Mouse (Mus musculus): ENCODE results near the gene Vps13c. TPM values are rescaled to one million over a fixed set of nuclear protein-coding genes. Genes with fewer than 3 reads are reported as not detected.

Vps13c gene
- polyA plus RNA-seq, 1 experiment: 4.0 TPM

DNA sequence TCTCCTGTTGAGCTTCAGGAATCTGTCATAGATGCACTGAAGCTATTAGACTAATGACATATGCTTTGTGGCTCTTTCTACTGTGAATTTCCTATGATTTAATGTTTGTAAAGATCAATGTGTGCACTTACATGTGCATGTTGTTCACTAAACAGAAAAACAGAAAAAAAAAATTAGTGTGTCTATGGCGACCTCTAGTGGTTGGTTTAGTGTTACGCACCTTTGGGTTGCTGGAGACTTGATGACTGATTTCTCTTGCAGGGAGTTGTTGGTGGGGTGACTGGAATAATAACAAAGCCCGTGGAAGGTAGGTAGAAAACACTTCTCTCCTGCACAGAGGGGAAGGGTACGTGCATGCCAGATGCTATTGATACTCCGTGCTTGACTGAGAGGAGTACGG, 133.3 kb downstream of the Vps13c start:
- no peaks in the 10 kb centered on the region for H3K27me3 ChIP-seq (ENCODE audit: control insufficient read depth, insufficient read depth, low read length)
- TF ChIP-seq POLR2A (IDR thresholded peaks at IDR 0.05; ENCODE audit: low read depth, low read length) (no peak), CTCF (IDR thresholded peaks at IDR 0.05; ENCODE audit: extremely low read depth, insufficient read depth, insufficient read length, insufficient replicate concordance) (no peak)
- peak in 1 of 2 experiments; percentile 5 for DNase-seq (ENCODE audit: low read depth in 1 of 2, low spot score in 2 of 2)
- peaks cover 12% of the 10 kb centered on the region for H3K36me3 ChIP-seq (ENCODE audit: control insufficient read depth, insufficient read depth, low read length)
- H3K27ac ChIP-seq (ENCODE audit: insufficient read depth, low read length): no peak overlapping the region
- no peak overlapping the region for H3K4me3 ChIP-seq (ENCODE audit: extremely low read depth, insufficient read depth, insufficient read length)
- H3K4me1 ChIP-seq (ENCODE audit: control insufficient read depth, insufficient read depth, insufficient read length): peaks cover 3% of the 10 kb centered on the region; the same call in 1 of the 2 replicates
- 52% methylated on average over 6 of the region's 6 CpGs for WGBS

DNA sequence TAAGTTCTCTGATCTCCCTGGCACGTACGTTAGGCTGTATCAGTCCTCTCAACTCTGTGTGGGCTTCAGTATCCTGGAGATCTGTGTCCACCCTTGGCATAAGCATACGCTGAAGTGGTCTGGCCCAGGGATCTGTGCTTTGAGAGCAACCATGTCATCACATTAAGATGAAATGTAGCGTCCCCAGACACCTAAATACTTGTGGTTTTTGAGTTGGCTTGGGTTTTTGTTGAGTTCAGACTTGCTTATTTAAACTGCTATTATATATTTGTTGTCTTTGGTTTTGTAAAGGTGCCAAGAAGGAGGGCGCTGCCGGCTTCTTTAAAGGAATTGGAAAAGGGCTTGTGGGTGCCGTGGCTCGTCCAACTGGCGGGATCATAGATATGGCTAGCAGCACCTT, 135.3 kb downstream of the Vps13c start:
- Histone ChIP-seq H3K27ac (ENCODE audit: insufficient read depth, low read length) (no peak overlapping the region), H3K4me3 (ENCODE audit: extremely low read depth, insufficient read depth, insufficient read length) (no peak overlapping the region), H3K36me3 (ENCODE audit: control insufficient read depth, insufficient read depth, low read length) (peaks cover 12% of the 10 kb centered on the region), H3K4me1 (ENCODE audit: control insufficient read depth, insufficient read depth, insufficient read length) (peaks cover 3% of the 10 kb centered on the region; the same call in 1 of the 2 replicates), H3K27me3 (ENCODE audit: control insufficient read depth, insufficient read depth, low read length) (no peaks in the 10 kb centered on the region)
- WGBS: 94% methylated on average over 9 of the region's 9 CpGs
- TF ChIP-seq CTCF (IDR thresholded peaks at IDR 0.05; ENCODE audit: extremely low read depth, insufficient read depth, insufficient read length, insufficient replicate concordance) (no peak), POLR2A (IDR thresholded peaks at IDR 0.05; ENCODE audit: low read depth, low read length) (no peak)
- no peak for DNase-seq (ENCODE audit: low read depth in 1 of 2, low spot score in 2 of 2)

DNA sequence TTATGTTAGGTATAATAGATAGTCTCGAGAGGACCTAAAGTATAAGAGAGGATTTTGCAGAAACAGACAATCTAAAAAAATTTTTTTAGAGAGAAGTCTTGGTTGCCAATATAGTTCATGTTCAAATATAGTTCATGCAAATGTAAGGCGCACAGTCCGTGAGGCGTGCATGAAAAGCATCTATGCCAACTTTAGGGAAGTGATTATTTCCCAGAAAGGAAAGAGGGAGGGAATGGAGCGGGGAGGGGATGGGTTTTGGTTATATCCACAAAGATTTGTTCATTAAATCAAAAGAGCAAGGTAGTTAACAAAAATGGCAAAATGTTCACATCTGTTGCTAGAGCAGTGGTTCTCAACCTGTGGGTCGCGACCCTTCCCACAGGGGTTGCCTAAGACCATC, 166.4 kb downstream of the Vps13c start:
- no peaks in the 10 kb centered on the region for H3K4me1 ChIP-seq (ENCODE audit: control insufficient read depth, insufficient read depth, insufficient read length)
- no peaks in the 10 kb centered on the region for H3K27me3 ChIP-seq (ENCODE audit: control insufficient read depth, insufficient read depth, low read length)
- H3K4me3 ChIP-seq (ENCODE audit: extremely low read depth, insufficient read depth, insufficient read length): no peak overlapping the region
- H3K27ac ChIP-seq (ENCODE audit: insufficient read depth, low read length): no peak overlapping the region
- 89% methylated on average over 7 of the region's 7 CpGs for WGBS
- no peak for DNase-seq (ENCODE audit: low read depth in 1 of 2, low spot score in 2 of 2)
- H3K36me3 ChIP-seq (ENCODE audit: control insufficient read depth, insufficient read depth, low read length): no peaks in the 10 kb centered on the region
- TF ChIP-seq POLR2A (IDR thresholded peaks at IDR 0.05; ENCODE audit: low read depth, low read length) (no peak), CTCF (IDR thresholded peaks at IDR 0.05; ENCODE audit: extremely low read depth, insufficient read depth, insufficient read length, insufficient replicate concordance) (no peak)

DNA sequence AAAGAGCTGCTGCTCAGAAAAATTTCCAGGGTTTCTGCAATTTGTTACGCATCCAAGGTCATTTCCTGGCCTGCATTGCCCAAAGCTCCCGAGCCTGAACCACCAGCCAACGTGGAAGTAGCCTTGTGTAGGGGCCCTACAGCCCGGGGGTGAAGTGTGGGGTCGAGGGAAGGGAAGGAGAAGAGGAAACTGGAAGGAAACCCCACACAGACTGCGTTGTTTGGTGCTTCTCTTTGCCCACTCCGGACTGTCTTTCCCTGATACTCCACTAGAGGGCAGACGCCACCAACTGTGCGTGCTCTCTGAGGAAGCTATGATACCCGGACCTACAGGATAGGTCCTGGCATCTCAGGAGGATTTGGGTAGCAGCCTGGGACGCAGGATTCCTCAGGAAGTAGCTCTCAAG, 174.8 kb downstream of the Vps13c start:
- peak in 1 of 2 experiments; percentile 37 for DNase-seq (ENCODE audit: low read depth in 1 of 2, low spot score in 2 of 2)
- Histone ChIP-seq H3K4me1 (ENCODE audit: control insufficient read depth, insufficient read depth, insufficient read length) (no peaks in the 10 kb centered on the region), H3K36me3 (ENCODE audit: control insufficient read depth, insufficient read depth, low read length) (no peaks in the 10 kb centered on the region), H3K4me3 (ENCODE audit: extremely low read depth, insufficient read depth, insufficient read length) (no peak overlapping the region), H3K27ac (ENCODE audit: insufficient read depth, low read length) (no peak overlapping the region), H3K27me3 (ENCODE audit: control insufficient read depth, insufficient read depth, low read length) (no peaks in the 10 kb centered on the region)
- 10% methylated on average over 11 of the region's 11 CpGs for WGBS
- TF ChIP-seq POLR2A (IDR thresholded peaks at IDR 0.05; ENCODE audit: low read depth, low read length): no peak
- TF ChIP-seq CTCF (IDR thresholded peaks at IDR 0.05; ENCODE audit: extremely low read depth, insufficient read depth, insufficient read length, insufficient replicate concordance): peak; percentile 79; the same call in 1 of the 2 replicates

DNA sequence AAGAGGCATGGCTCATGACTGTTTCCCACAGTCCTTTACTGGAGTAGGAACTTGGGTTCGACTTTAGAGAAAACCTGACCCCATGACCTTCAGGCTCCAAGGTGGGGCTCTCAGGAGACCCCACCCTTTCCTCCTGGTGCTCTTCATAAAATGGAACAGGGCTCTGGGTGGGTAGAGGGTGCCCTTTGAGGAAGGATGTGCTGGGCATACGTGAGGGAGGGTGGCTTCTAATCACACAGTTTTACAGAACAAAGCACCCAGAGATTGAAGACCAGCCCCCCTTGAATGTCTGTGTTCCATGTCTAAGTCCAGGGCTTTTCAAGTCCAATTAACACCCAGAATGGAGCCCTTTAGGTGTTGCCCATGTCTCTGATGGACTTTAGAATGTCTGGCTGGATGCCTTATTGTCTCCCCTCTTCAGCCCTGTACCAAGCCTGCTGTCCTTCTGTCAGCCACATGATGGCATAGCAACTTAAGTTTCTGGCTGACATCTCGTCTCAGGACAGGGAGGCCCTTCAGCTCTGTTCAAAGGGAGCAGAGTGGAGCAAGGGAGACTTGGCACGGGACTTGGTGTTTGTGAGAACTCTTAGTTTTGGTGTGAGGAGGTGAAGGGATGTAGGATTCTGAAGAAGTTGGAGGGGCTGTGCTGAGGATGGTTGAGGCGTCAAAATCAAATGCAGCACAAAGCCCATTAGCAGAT, 176.2 kb downstream of the Vps13c start:
- no peaks in the 10 kb centered on the region for H3K4me1 ChIP-seq (ENCODE audit: control insufficient read depth, insufficient read depth, insufficient read length)
- H3K36me3 ChIP-seq (ENCODE audit: control insufficient read depth, insufficient read depth, low read length): no peaks in the 10 kb centered on the region
- H3K27me3 ChIP-seq (ENCODE audit: control insufficient read depth, insufficient read depth, low read length): no peaks in the 10 kb centered on the region
- no peak overlapping the region for H3K27ac ChIP-seq (ENCODE audit: insufficient read depth, low read length)
- no peak for DNase-seq (ENCODE audit: low read depth in 1 of 2, low spot score in 2 of 2)
- TF ChIP-seq POLR2A (IDR thresholded peaks at IDR 0.05; ENCODE audit: low read depth, low read length) (no peak), CTCF (IDR thresholded peaks at IDR 0.05; ENCODE audit: extremely low read depth, insufficient read depth, insufficient read length, insufficient replicate concordance) (peak; percentile 0; the same call in 1 of the 2 replicates)
- no peak overlapping the region for H3K4me3 ChIP-seq (ENCODE audit: extremely low read depth, insufficient read depth, insufficient read length)
- 43% methylated on average over 5 of the region's 5 CpGs for WGBS

DNA sequence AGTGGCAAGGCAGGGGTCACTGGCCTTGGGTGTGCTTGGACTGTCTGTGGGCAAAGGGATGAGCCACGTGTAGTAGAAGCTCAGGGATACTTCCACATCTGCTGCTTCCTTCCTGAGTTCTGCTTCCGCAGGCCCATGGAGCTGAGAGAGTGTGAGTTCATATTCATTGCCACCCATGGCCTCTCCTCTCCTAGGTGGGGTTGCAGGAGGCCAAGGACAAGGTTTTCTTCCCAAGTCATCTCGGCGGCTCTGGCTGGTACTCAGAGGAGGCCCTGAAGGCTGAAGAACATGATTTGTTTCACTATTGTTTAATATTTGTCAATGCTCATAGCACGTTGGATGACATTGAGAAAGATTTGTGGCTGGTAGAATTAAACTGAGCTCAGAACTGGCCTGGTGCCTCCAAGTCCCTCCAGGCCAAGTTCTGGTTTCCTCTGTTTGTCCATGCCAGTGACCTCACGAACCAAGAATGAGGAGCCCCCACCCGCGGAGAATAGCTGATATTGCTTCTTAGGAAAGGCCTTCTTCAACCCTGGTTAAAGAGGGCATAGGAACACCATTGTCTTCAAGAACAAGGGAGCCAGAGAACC, 180.7 kb downstream of the Vps13c start:
- Histone ChIP-seq H3K36me3 (ENCODE audit: control insufficient read depth, insufficient read depth, low read length) (no peaks in the 10 kb centered on the region), H3K27me3 (ENCODE audit: control insufficient read depth, insufficient read depth, low read length) (no peaks in the 10 kb centered on the region), H3K27ac (ENCODE audit: insufficient read depth, low read length) (no peak overlapping the region), H3K4me3 (ENCODE audit: extremely low read depth, insufficient read depth, insufficient read length) (no peak overlapping the region), H3K4me1 (ENCODE audit: control insufficient read depth, insufficient read depth, insufficient read length) (no peaks in the 10 kb centered on the region)
- TF ChIP-seq POLR2A (IDR thresholded peaks at IDR 0.05; ENCODE audit: low read depth, low read length) (no peak), CTCF (IDR thresholded peaks at IDR 0.05; ENCODE audit: extremely low read depth, insufficient read depth, insufficient read length, insufficient replicate concordance) (no peak)
- whole genome bisulfite sequencing: 69% methylated on average over 8 of the region's 8 CpGs
- DNase-seq (ENCODE audit: low read depth in 1 of 2, low spot score in 2 of 2): no peak
